Mouse (Mus musculus) gastrocnemius, postnatal 4 days (tissue): ENCODE measurements around the gene Rere. TPM values are rescaled to one million over a fixed set of nuclear protein-coding genes. Genes with fewer than 3 reads are reported as not detected.

Experiments used
- DNase-seq, 2 experiments: peaks; one replicate each; pipeline ENCODE4 v3.0.0; 2021 to 2022; ENCODE audit warnings: low spot score in 2 of 2, mixed read lengths in 2 of 2
- total RNA-seq, 2 experiments: library from RNA; stranded (reverse); gene quantifications; 2 replicates each; pipeline ENCODE4 v1.2.3; 2021

The Rere gene
- total RNA-seq, 2 experiments from 2014 or later, result 68.1 to 70.3 TPM

DNA sequence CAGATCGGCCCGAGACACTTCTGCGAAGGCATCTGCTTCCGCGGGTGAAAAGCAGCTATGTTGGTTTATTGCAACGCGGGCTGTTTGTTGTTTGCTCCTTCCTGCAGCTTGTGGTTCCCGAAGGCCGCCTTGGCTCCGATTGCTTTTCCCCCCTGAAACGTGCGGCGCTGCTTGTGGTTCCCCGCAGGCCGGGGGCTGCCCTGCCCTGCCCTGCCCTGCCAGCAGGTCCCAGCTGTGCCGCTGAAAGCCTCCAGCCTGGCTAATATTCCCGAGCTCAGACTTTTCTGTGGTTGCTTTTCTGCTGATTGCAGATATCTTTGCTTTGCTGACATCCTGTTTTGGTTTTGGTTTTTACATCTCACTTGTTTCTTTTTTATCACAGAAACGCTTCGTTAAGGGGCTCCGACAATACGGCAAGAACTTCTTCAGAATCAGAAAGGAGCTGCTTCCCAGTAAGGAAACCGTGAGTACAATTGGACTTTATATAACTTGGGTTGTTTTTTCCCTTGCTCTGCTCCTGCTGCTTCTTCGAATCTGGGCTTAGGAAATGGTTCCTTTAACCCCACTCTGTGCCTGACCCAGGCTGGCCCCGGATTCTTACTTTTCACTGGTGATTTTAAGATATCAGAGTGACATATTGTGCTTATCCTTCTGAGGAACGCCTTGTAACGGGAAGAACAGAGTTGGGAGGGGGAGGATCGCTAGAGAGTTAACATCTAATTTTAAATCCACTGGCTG is 288.6 kb downstream of the Rere start:
- DNase-seq, result peak in 1 of 2 experiments; percentile 62

DNA sequence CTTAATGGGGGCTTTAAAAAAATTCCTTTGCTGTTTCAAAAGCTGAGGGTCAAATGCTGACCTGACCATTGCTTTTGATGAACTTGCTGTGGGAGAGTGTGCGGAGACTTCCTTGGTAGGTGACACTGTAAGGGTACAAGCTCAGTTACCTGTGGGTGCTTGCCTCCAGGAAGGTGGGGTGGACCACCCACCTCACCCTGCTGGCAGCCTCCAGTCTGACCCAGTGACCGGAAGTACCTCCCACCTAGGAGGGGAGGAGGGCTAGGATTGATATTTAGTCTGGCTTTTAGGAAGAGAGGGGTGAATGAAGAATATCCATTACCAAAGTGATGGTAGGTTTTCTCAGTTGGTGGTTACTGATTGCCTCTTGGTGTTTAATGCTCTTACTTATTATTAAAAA is 289.3 kb downstream of the Rere start:
- DNase-seq, result no peak

DNA sequence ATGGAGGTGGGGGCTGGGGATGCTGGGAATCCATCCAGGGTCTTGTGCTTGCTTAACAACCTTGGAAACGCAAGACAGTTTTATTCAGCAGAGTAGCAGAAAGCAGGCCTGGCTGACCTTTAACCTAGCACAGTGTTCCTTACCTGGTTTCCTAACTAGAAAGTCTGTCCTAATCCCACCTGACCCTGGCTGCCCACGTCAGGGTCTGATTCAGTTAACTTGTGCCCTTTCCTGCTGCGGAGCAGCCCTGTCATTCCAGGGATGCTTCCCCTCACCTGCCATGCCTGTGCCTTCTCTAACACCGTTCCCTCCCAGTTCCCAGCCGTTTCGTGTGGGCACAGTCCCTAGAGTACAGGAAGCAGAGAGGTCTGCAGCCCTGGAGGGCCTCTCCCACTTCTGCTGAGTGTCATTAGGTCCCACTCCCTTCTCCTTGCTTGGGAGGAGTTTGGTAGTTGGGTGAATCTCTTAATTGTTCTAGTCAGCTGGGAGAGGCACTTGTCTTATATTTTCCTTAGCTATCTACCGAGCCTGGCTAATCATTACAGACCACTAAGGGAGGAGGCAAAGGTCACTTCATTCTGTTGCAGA is 290.8 kb downstream of the Rere start:
- no peak for DNase-seq

DNA sequence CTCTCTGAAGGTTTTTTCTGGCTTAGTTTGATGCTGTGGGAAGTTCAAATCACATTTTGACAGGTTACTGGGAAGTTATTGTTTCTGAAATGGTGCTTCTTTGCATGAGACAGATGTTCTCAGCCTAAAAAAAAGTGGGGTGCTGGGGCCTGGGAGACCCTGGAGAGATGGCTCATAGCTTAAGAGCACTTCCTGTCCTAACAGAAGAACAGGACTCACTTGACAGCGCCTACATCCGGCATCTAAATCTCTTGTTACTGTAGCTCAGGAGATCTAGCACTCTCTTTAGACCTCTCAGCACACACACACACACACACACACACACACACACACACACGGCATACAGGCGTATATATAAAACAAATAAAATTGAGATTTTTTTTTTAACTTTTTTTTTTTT is 291.5 kb downstream of the Rere start:
- no peak for DNase-seq

DNA sequence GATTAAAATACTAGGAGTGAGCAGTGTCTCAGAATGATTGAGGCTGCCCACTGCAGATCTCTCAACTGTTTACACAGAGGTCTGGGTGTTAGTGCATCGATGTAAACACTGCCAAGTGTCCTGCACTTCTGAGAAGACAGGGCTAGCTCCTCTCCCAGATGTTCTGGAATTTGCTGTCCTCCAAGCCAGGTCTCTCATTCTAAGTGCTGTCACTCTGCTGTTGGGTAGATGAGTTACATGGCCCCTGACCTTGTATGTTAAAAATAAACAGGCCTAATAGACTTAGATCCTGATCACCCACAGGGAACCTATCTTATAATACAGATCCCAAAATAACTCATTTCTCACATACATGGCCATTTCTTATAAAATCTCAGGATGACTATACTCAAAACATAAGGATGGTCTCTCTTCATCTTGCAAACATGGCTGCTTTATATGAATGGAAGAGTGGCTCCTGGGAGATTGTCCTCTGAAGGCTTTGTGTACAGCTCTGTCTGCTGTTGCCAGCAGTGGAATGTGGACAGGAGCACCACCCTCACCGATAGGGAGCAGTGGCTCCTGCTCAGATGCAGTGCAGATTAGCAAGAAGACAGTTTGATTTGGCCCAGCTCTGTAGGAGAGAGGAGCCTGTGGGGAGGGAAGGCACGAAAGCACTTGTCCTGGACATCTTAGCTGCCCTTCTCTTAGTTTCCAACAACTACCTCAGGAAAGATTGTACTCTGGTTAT is 294.1 kb downstream of the Rere start:
- no peak for DNase-seq

DNA sequence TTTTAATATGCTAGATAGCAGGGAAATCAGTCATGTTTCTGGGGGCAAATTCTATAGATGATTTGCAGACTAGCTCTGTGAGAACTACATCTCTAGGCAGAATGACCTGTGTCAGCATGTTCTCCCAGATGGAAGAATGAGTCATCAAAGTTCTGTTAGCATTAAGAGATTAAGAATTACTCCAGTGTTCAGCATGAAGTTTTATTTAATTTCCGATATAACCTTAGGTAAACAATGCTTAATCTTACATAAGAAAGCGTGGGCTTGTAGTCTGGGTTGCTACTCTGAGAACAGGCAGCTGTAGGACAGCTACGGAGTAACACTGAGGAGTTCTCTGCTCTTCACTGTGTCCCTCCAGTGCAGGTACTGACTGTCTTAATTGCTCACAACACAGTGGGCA is 294.9 kb downstream of the Rere start:
- no peak for DNase-seq

DNA sequence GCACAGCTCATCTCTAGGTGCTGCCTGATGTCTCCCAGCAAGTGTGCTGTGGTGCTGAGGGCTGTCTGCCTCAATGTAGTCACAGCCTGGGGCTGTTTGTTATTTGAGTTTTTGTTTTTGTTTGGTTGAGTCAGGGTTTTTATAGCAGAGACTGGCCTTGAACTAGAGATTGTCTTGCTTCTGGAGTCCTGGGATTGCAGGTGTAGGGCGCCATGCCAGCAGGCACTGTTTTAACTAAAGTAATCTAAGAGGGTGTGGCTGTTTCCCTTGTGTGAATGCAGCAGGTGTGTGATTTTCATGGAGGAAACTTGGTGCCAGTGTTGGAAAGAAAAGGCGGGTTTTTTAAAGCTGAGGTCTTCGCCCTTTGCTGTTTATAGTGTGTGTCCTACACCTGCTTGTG is 296.6 kb downstream of the Rere start:
- DNase-seq, result no peak

DNA sequence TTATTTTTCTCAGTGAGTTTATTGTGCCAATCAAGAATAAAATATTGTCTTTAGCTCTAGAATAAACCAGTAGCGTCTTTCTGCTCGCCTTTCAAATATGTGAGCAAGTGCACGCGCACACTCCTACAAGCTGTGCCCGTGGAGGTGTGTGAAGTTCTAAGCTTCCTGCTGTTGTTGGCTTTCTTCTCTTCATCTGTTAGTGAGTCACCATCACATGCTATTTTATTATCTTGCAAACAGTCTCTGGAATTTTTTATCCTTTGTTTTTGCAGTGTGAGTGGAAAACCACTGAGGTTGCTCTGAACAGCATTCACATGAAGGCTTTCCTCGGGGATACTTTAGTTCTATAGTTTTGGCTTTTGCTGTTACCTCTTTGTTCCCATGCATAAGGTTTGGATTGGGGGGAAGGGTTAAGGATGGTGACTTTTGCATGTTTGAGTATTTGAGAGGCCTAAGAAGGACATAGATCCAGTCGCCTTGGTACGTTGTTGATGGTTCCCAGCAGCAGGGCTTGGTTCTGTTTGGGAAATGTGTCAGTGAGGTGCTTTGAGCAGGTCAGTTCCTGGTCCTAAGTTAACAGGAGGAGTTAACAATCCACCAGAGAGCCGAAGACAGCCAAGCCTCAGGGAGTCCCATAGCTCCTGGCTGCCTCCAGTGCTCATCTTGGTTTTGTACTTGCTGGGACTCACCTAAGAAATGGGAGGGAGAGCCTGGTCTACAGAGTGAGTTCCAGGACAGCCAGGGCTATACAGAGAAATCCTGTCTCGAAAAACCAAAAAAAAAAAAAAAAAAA is 300.7 kb downstream of the Rere start:
- no peak for DNase-seq

DNA sequence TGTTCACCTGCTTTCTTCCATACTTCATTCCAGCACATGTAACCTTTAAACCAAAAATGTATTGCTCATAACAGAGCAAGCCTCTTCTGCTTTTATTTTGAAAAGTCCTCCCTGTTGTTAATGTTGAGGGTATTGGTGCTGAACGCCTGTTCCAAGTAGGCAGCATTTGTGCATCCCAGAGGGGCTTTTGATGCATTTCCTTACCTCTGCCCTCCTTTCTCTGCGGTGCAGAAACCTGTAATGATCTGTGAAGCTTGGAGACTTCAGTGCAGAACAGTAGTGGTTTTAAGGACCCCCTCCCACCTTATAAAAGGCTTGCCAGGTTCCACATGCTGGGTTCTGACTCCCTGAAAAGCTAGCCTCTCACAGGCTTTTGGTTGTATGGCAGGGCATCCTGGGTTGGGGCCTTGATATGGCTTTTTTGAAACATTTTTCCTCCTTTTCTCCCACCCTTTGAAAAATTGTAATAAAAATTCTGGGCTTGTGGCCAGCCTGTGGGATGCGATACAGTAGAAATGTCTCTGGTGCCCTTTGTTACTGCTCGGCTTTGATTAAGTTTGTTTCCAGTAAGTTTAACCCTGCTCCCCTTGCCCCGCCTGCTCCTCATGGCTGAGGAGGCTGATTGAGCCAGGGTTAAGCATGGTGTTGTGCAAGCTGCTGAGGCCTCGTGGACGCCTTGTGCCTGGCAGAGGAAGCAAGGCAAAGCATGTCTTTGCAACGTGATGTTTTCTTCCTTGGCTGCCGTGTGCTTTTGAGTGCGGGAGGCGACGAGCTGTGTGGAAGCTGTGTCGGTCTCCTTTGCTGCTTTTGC is 301.7 kb downstream of the Rere start:
- peak; percentile 27 to 61 for DNase-seq

DNA sequence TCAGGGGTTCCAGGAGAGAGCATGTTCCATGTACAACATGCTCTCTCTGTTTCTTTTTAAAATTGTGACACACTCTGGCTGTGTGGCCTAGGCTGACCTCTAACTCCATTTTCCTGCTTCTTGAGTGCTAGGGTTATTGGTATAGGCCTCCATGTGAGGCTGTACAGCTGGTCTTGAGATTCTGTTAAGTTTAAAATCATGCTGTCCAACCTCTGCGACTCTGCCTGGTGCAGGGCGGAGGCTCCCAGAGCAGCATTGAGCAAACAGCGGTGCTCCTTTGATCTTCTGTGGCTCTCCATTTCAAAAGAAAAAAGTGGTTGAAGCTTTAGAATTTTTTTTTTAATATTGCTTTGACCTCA is 302.3 kb downstream of the Rere start:
- no peak for DNase-seq

DNA sequence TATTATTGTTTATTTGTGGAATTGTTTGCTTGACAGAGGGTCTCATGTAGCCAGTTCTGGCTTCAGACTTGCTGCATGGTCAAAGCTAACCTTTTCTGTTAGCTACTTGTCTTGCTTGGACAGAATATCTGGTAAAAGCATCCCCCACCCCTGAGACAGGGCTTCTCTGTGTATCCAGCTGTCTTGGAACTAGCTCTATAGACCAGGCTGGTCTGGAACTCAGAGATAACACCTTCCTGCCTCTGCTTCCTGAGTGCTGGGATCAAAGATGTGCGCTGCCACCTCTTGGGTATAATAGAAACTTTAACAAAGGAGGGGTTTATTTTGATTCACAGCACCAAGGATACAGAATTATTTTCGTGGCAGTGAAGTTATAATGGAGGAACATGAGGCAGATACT is 304.4 kb downstream of the Rere start:
- DNase-seq, result no peak

DNA sequence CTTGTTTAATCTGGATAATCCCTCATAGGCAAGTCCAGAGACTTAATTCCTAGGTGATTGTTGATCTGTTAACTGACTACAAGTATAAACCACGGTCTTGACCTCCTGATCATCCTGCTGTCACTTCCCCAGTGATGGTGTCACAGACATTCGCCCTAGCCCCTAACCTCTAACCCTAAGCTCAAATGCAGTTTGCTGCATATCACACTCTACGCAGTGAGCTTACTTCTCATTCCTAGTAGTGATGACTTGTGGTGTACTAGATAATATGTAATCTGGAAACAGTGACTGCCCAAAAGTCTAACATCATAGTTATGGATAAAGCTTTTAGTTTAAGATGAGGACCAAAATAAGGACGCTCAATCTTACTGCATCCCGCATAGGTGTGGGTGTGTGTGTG is 304.8 kb downstream of the Rere start:
- DNase-seq, result no peak

DNA sequence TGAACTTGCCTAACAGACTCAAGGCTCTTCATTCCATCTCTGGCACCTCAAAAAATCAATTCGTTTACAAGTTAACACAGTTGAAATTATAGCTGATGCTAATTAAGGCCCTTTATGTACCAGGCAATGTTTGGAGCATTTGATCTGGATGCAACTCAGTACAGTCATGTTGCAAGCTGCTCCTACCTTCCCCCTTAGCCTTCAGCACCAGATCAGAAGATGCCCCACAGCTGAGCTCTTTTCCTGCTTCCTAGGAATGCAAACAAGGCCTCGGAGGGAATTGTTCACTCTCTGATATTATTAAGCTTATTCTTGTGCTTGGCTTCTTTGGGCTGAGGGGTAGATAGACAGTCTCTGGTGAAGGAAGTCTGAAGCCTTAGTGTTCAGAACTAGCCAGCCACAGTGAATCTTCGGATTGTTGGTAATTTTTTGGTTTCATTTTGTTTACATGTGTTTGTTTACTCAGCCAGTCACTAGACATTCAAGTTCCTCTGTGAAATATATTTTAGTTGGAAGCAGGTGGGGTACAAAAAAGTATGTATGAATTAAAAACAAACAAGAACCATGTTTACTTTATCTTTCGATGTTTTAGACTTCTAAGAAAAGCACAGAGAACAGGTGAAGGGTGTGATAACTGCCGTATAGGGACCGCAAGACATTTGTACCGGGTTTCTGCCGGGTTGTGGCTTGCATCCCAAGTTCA is 306.3 kb downstream of the Rere start:
- DNase-seq, result no peak

DNA sequence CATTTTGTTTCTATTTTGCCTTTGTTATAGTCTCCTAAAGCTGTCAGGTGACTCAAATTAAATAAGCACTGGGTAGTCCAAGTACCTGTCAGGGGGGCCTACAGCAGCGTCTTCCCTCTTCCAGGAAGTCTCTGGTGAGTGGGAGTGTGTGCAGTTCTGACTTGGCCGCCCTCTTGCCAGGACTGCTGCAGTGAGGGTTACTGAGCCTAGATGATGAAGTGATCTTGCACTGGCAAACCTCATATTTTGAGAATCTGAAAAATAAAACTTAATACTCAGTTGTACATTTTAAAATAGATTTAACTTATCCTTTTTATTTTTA is 306.8 kb downstream of the Rere start:
- DNase-seq, result no peak

DNA sequence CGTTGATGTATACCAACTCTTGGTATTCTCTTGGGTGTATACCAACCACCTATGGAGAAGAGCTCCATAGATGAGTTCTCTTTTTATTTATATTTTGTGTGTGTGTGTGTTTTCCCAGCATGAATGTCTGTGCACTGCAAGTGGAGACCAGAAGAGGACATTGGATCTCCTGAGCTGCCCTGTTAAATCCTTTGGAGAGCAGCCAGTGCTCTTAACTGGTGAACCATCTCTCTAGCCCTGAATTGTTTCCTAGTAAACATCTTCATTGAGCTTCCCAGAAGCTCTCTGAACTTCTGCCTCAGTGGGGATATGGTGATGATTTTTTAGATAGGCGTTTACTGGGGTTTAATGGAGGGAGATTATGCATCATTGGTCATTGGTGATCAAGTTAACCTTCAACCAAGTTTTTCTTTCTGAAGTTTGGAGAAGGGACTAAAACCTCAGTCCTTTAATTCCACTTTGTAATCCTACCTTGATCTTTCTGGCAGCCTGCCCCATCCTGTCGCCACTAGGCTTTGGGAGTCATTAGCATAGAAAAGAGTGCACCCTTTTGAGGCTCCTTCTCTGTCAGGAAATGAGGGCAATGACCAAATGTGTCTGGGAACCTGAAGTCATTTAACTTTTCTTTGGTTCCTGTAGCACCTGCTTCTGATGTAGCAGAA is 309.3 kb downstream of the Rere start:
- no peak for DNase-seq

DNA sequence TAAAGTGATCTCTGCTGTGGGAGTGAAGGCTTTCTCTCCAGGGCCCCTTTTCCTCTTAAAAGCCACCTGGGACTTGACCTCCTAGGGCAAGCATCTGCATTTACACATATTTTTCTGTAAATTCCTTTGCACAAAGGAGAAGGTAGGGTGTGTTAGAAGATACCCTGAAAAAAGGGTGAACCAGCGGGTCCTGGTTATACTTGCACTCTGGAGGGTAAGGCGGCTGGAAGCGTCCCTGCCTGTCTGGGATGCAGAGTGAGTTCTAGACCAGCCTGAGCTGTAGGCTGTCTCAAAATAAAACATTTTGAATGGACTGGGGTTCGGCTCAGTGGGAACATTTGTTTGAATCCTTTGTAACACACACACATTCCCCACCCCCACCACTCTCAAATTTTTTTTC is 310.2 kb downstream of the Rere start:
- DNase-seq, result no peak

DNA sequence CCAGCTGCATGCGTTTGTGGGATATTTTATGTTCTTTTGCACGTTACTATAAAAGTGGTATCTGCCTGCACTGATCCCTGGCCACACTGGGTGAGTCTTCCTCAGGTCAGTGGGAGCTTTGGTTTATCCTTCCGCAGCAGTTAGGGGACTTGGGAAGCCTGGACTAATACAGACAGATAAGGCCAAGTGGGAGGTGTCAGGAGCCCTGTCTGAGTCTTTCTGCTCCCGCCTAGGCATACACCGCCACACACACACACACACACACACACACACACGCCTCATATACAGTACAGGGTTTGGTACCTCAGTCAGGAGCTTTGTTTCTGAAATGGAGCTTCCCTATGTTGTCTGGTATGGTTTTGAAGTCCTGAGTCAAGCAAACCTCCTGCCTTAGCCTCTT is 310.6 kb downstream of the Rere start:
- DNase-seq, result no peak

DNA sequence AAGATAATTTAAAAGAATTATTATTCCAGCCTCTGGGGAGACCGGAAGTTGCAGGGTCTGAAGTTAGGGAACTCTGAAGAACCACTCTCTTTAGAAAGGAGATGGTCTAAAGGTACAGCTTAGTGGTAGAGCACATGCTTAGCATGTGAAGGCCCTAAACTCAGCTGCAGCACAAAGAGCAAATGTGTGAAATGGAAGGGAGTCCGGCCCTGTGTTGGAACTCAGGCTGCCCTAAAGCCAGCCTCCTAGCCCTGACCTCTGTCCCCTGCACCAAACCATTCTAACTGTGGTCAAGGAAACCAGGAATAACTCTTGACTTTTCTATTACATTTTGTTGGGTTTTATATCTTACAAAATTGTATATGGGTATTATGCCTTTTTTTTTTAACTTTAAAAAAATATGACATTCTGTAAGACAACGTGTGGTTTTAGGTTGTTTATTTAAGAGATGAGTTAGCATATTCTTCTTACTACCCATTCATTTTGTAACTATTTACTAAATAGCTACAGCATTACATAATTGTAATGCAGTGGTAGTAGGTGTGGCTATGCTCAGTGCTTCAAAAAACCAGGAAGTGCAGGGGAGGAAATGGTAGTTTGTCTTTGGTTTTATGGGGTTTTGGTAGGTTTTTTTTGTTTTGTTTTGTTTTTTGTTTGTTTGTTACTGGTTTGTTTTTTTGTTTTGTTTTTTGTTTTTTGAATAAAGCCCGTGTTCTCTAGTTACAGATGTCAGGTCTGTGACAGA is 312.2 kb downstream of the Rere start:
- no peak for DNase-seq

DNA sequence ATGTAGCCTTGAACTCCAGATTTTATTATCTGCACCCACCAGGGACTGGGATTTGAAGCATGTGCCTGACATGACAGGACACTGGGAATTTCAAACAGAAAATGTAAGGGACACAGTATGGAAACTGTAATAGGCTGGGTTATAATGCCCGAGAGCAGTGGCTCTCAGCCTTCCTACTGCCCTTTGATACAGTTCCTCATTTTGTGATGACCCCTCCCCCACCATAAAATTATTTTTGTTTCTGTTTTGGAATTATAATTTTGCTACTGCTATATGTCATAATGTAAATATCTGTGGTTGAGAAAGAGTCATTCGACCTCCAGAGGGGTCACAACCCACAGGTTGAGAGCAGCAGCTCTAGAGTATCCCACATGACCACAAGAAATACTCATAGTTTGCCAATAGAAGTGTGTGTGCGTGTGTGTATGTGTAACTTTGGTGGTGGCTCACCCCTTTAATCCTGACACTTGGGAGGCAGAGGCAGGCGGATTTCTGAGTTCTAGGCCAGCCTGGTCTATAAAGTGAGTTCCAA is 312.9 kb downstream of the Rere start:
- no peak for DNase-seq
